Mouse (Mus musculus) MEL (cell line): ENCODE measurements around the gene Ehd2.

Experiments
- CHD1 ChIP-seq: IDR thresholded peaks from 2 replicates; pipeline ENCODE4 v1.6.1; 2012; ENCODE audit warnings: low read depth, mild to moderate bottlenecking, inconsistent platforms, low read length, improper control_type of control experiment
- CTCF ChIP-seq, 3 experiments: IDR thresholded peaks in 2 of 3; conservative IDR thresholded peaks in 1 of 3; 2 replicates each; pipeline ENCODE4 v1.5.1; 2011 to 2012; ENCODE audit warnings: low read length in 3 of 3, low read depth in 2 of 3, mild to moderate bottlenecking in 2 of 3, improper control_type of control experiment in 1 of 3, inconsistent platforms in 1 of 3, mixed read lengths in 1 of 3, moderate library complexity in 1 of 3; ENCODE audit not compliant: control insufficient read depth in 1 of 3, insufficient read depth in 1 of 3, poor library complexity in 1 of 3, severe bottlenecking in 1 of 3
- GATA1 ChIP-seq: IDR thresholded peaks from 2 replicates; pipeline ENCODE4 v1.6.1; 2011; ENCODE audit warnings: low read depth, low read length, improper control_type of control experiment
- HCFC1 ChIP-seq: IDR thresholded peaks from 2 replicates; pipeline ENCODE4 v1.6.1; 2012; ENCODE audit warnings: low read depth, mild to moderate bottlenecking, inconsistent platforms, low read length, improper control_type of control experiment, moderate library complexity
- MAZ ChIP-seq: IDR thresholded peaks from 2 replicates; pipeline ENCODE4 v1.6.1; 2012; ENCODE audit warnings: low read depth, mild to moderate bottlenecking, inconsistent platforms, low read length, improper control_type of control experiment
- POLR2A ChIP-seq, 2 experiments: IDR thresholded peaks; 2 replicates each; pipeline ENCODE4 v1.6.1; 2011 to 2012; ENCODE audit warnings: low read length in 2 of 2, mild to moderate bottlenecking in 2 of 2, control low read depth in 1 of 2, improper control_type of control experiment in 1 of 2, low read depth in 1 of 2, moderate library complexity in 1 of 2; ENCODE audit not compliant: control insufficient read depth in 1 of 2, insufficient read depth in 1 of 2, poor library complexity in 1 of 2
- POLR2AphosphoS2 ChIP-seq: IDR thresholded peaks from 2 replicates; pipeline ENCODE4 v1.6.1; 2011; ENCODE audit warnings: low read length, improper control_type of control experiment
- RCOR1 ChIP-seq: IDR thresholded peaks from 2 replicates; pipeline ENCODE4 v1.6.1; 2012; ENCODE audit warnings: low read depth, mild to moderate bottlenecking, inconsistent platforms, low read length, improper control_type of control experiment
- SIN3A ChIP-seq: IDR thresholded peaks from 2 replicates; pipeline ENCODE4 v1.6.1; 2012; ENCODE audit warnings: low read length, improper control_type of control experiment, inconsistent platforms
- TAL1 ChIP-seq: IDR thresholded peaks from 2 replicates; pipeline ENCODE4 v1.6.1; 2012; ENCODE audit warnings: mild to moderate bottlenecking, inconsistent platforms, low read length, moderate library complexity, mixed read lengths
- ZC3H11A ChIP-seq: IDR thresholded peaks from 2 replicates; pipeline ENCODE4 v1.6.1; 2012; ENCODE audit warnings: low read depth, mild to moderate bottlenecking, inconsistent platforms, low read length, improper control_type of control experiment

DNA sequence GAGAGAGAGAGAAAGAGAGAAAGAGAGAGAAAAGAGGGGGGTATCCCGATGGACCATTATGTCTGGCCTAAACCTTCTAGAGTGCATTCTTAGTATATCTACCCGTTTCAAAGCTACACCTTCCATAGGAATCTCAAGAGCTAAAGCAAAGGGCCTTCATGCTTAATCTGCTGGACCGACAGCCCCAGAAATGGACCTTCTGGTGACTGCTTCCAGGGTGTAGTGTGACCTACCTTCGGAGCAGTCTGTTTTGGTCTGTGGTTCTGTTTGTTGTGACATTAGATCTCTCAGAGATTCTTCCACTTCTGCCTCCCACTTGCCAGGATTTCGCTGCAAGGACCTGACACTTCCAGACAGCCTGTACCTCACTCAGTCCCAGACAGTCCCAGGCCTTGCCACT, 56.8 kb downstream of the Ehd2 start:
- TF ChIP-seq TAL1, result no peak
- no peak for TF ChIP-seq POLR2A (IDR thresholded peaks at IDR 0.05; ENCODE audit: control insufficient read depth in 1 of 2, insufficient read depth in 1 of 2, low read depth in 1 of 2, low read length in 2 of 2, poor library complexity in 1 of 2)
- TF ChIP-seq CHD1, result no peak
- TF ChIP-seq CTCF (IDR thresholded peaks at IDR 0.05 in 2 of 3, conservative IDR thresholded peaks at IDR 0.05 in 1 of 3; ENCODE audit: control insufficient read depth in 1 of 3, insufficient read depth in 1 of 3, low read depth in 2 of 3, low read length in 3 of 3, poor library complexity in 1 of 3, severe bottlenecking in 1 of 3), result no peak
- TF ChIP-seq RCOR1, result no peak
- no peak for TF ChIP-seq GATA1
- no peak for TF ChIP-seq MAZ
- no peak for TF ChIP-seq SIN3A
- TF ChIP-seq HCFC1, result no peak
- TF ChIP-seq POLR2AphosphoS2, result no peak
- no peak for TF ChIP-seq ZC3H11A
